Mouse (Mus musculus) thymus, adult 2 months (tissue): ENCODE measurements at regions not wholly inside any gene's neighbourhood (a gene's known extent, or its start where the extent isn't known, plus 50 kb on each side); places are given as distances from the start of the nearest gene placed in this dataset.

Source experiments
- DNase-seq: peaks from one replicate; pipeline ENCODE4 v3.0.0; 2021
- H3K27ac ChIP-seq: fragments of 200-500 bp; 2 replicates; pipeline ENCODE4 v1.5.1; 2012; ENCODE audit warnings: low read length, control low read depth; ENCODE audit not compliant: control insufficient read depth, insufficient read depth
- H3K27me3 ChIP-seq: fragments of 200-500 bp; 2 replicates; pipeline ENCODE4 v1.6.1; 2012; ENCODE audit warnings: mild to moderate bottlenecking, low read length, moderate library complexity, mixed read lengths; ENCODE audit not compliant: control insufficient read depth, insufficient read depth
- H3K36me3 ChIP-seq: fragments of 200-500 bp; 2 replicates; pipeline ENCODE4 v1.6.1; 2012; ENCODE audit warnings: mild to moderate bottlenecking, low read length, moderate library complexity; ENCODE audit not compliant: control insufficient read depth, insufficient read depth
- H3K4me1 ChIP-seq: fragments of 200-500 bp; replicated peaks from 2 replicates; pipeline ENCODE4 v1.6.1; 2012; ENCODE audit warnings: low read length; ENCODE audit not compliant: control insufficient read depth, insufficient read depth
- H3K4me3 ChIP-seq: fragments of 200-500 bp; 2 replicates; pipeline ENCODE4 v1.5.1; 2012; ENCODE audit warnings: mild to moderate bottlenecking, low read length, control low read depth, moderate library complexity; ENCODE audit not compliant: control insufficient read depth, insufficient read depth
- CTCF ChIP-seq: fragments of 200-500 bp; IDR thresholded peaks from 2 replicates; pipeline ENCODE4 v1.5.1; 2012; ENCODE audit warnings: mild to moderate bottlenecking, control low read depth, low read length, moderate library complexity, borderline replicate concordance; ENCODE audit not compliant: control insufficient read depth, poor library complexity, insufficient read depth; ENCODE audit errors: extremely low read depth
- POLR2A ChIP-seq: fragments of 200-500 bp; IDR thresholded peaks from 2 replicates; pipeline ENCODE4 v1.6.1; 2012; ENCODE audit warnings: mild to moderate bottlenecking, low read length, control low read depth, moderate library complexity; ENCODE audit not compliant: control insufficient read depth, poor library complexity, insufficient read depth; ENCODE audit errors: extremely low read depth
- WGBS: fragments of 180-500 bp; shearing (Covaris S2); methylation state at CpG from one replicate; pipeline ENCODE4 v1.1.7; 2018; 5-methylcytosine and 5-hydroxymethylcytosine counted together

DNA sequence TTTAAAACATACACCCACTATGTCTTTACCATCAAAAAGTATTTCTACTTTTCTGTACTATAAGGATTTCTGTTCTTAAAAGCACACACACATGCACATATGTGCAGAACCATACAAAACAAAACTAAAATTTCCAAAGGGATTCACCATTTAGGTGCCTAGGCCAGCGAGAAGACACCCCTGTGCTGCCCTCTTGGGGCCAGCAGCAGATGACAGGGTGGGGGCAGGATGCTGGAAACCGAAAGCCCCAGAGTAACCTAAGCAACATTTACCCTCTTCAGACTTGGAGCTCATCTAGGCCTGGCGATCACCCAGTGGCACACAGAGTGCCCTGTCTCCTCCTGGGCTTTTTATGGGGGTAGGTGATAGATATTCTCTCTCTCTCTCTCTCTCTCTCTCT lies 97.3 kb downstream of the Mrm1 start:
- no peaks in the 10 kb centered on the region for H3K36me3 ChIP-seq
- H3K27me3 ChIP-seq = no peaks in the 10 kb centered on the region
- no peaks in the 10 kb centered on the region for H3K4me1 ChIP-seq
- no peak overlapping the region for H3K4me3 ChIP-seq
- 34% methylated on average over 3 of the region's 3 CpGs for WGBS
- TF ChIP-seq POLR2A (no peak), CTCF (no peak)
- H3K27ac ChIP-seq = no peak overlapping the region
- no peak for DNase-seq

- WGBS = 72% methylated on average over 2 of the region's 2 CpGs
- H3K27ac ChIP-seq = no peak overlapping the region
- no peaks in the 10 kb centered on the region for H3K27me3 ChIP-seq
- no peaks in the 10 kb centered on the region for H3K36me3 ChIP-seq
- no peak for TF ChIP-seq POLR2A
- TF ChIP-seq CTCF = no peak
- DNase-seq = no peak
- no peak overlapping the region for H3K4me3 ChIP-seq
- H3K4me1 ChIP-seq = no peaks in the 10 kb centered on the region
Observed at GRCm38 (mm10) chr11:84721150-84721549, 98.2 kb downstream of the Mrm1 start.

- Histone ChIP-seq H3K4me1 (no peaks in the 10 kb centered on the region), H3K27ac (no peak overlapping the region), H3K36me3 (no peaks in the 10 kb centered on the region), H3K27me3 (no peaks in the 10 kb centered on the region), H3K4me3 (no peak overlapping the region)
- no peak for DNase-seq
- 88% methylated on average over 1 of the region's 1 CpGs for WGBS
- TF ChIP-seq CTCF = no peak
- no peak for TF ChIP-seq POLR2A
Observed at GRCm38 (mm10) chr11:84719781-84720180, 99.5 kb downstream of the Mrm1 start.

- H3K4me3 ChIP-seq = no peak overlapping the region
- TF ChIP-seq CTCF (no peak), POLR2A (no peak)
- H3K36me3 ChIP-seq = no peaks in the 10 kb centered on the region
- no peak overlapping the region for H3K27ac ChIP-seq
- 91% methylated on average over 6 of the region's 6 CpGs for WGBS
- no peaks in the 10 kb centered on the region for H3K27me3 ChIP-seq
- DNase-seq = no peak
- no peaks in the 10 kb centered on the region for H3K4me1 ChIP-seq
Observed at GRCm38 (mm10) chr11:84712731-84713130, 106.6 kb downstream of the Mrm1 start.

- TF ChIP-seq CTCF = no peak
- no peak for TF ChIP-seq POLR2A
Observed at GRCm38 (mm10) chr11:84711886-84712285, 107.4 kb downstream of the Mrm1 start.

GRCm38 (mm10) chr11:84708222-84708730 lies 111.0 kb downstream of the Mrm1 start:
- Histone ChIP-seq H3K4me3 (no peak overlapping the region), H3K27me3 (no peaks in the 10 kb centered on the region), H3K36me3 (no peaks in the 10 kb centered on the region), H3K27ac (no peak overlapping the region), H3K4me1 (no peaks in the 10 kb centered on the region)
- TF ChIP-seq CTCF (no peak), POLR2A (no peak)
- no peak for DNase-seq
- 77% methylated on average over 10 of the region's 10 CpGs for WGBS

More at GRCm38 (mm10) chr11:84711886-84712285, 107.4 kb downstream of the Mrm1 start:
- Histone ChIP-seq H3K4me1 (no peaks in the 10 kb centered on the region), H3K27me3 (no peaks in the 10 kb centered on the region), H3K27ac (no peak overlapping the region), H3K36me3 (no peaks in the 10 kb centered on the region), H3K4me3 (no peak overlapping the region)
- no peak for DNase-seq
- 67% methylated on average over 6 of the region's 6 CpGs for WGBS

DNA sequence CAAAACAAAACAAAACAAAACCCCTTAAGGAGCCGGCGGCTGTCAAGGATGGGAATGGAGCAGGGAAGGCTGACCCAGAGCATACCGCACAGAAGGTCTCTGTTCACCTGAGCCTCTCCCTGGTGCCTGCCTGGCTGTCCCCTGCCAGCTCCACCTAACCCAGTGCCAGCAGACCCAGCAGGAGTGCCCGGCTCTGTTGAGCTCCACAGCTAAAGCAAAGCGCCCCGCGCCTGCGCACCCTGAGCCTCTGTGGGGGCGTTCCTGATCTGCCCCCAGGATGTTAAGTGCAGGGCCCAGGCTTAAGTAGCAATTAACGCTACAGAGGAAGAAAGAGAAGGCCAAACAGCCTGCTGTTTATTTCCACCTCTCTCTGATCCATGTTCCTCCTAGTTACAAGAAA lies 111.5 kb downstream of the Mrm1 start:
- no peak overlapping the region for H3K27ac ChIP-seq
- WGBS = 29% methylated on average over 10 of the region's 10 CpGs
- no peak overlapping the region for H3K4me3 ChIP-seq
- H3K36me3 ChIP-seq = no peaks in the 10 kb centered on the region
- no peaks in the 10 kb centered on the region; the same call in 1 of the 2 replicates for H3K27me3 ChIP-seq
- H3K4me1 ChIP-seq = no peaks in the 10 kb centered on the region
- DNase-seq = no peak
- no peak for TF ChIP-seq CTCF
- no peak for TF ChIP-seq POLR2A
